Mouse (Mus musculus) erythroid progenitor cell, adult 5-6 weeks (primary cell): ENCODE results near the gene Tmem39a. TPM values are rescaled to one million over a fixed set of nuclear protein-coding genes. Genes with fewer than 3 reads are reported as not detected.

Experiments used
- ATAC-seq: replicated peaks from 2 replicates; pipeline ENCODE4 v1.8.0; 2016; ENCODE audit warnings: moderate number of reproducible peaks, mild to moderate bottlenecking, moderate TSS enrichment, inconsistent platforms; ENCODE audit not compliant: poor library complexity, low FRiP score, severe bottlenecking
- total RNA-seq, 2 experiments: library from RNA; stranded (forward) in 1 of 2; stranded (reverse) in 1 of 2; fragments of 150-400 nt in 1 of 2; fragments of 186-747, 209-891 nt in 1 of 2; gene quantifications; 2 replicates each; pipeline versions ENCODE4 v1.2.3 to v1.2.4; 2015 to 2017; ENCODE audit warnings: low replicate concordance in 2 of 2

Tmem39a gene
- total RNA-seq (2015; ENCODE audit: low replicate concordance) (28.5 and 33.9 TPM in 2 replicates), total RNA-seq (2017; ENCODE audit: low replicate concordance) (5.3 and 16.8 TPM in 2 replicates)

- ATAC-seq, result no peak
Observed at GRCm38 (mm10) chr16:38558221-38558748, at the start of gene Tmem39a. Tmem39a (plus strand) TSS chr16:38558698.

GRCm38 (mm10) chr16:38510846-38511245, 47.7 kb upstream of the Tmem39a start:
- ATAC-seq, result no peak

GRCm38 (mm10) chr16:38519140-38519539, 39.4 kb upstream of the Tmem39a start:
- ATAC-seq, result no peak

- no peak for ATAC-seq
Observed at GRCm38 (mm10) chr16:38521211-38521987, 37.1 kb upstream of the Tmem39a start.

GRCm38 (mm10) chr16:38522129-38523084, 36.1 kb upstream of the Tmem39a start, which contains the start of gene Timmdc1:
Timmdc1 (minus strand) TSS chr16:38522663.
- peak; percentile 99 for ATAC-seq

GRCm38 (mm10) chr16:38526264-38526663, 32.2 kb upstream of the Tmem39a start:
- ATAC-seq, result no peak

- peak; percentile 87 for ATAC-seq
Observed at GRCm38 (mm10) chr16:38536544-38537146, 21.9 kb upstream of the Tmem39a start.

- ATAC-seq, result no peak
Observed at GRCm38 (mm10) chr16:38538716-38539380, 19.6 kb upstream of the Tmem39a start.

- no peak for ATAC-seq
Observed at GRCm38 (mm10) chr16:38548000-38548399, 10.5 kb upstream of the Tmem39a start.

GRCm38 (mm10) chr16:38549479-38550396, 8.8 kb upstream of the Tmem39a start, which contains the start of gene Poglut1:
Poglut1 (minus strand) TSS chr16:38550258.
- ATAC-seq, result peak; percentile 85

GRCm38 (mm10) chr16:38555988-38556387, 2.5 kb upstream of the Tmem39a start:
- no peak for ATAC-seq

- peak; percentile 97 for ATAC-seq
Observed at GRCm38 (mm10) chr16:38562131-38562967, 3.9 kb downstream of the Tmem39a start.

- ATAC-seq, result peak; percentile 71
Observed at GRCm38 (mm10) chr16:38562968-38563327, 4.5 kb downstream of the Tmem39a start.

GRCm38 (mm10) chr16:38563516-38563915, 5.0 kb downstream of the Tmem39a start:
- ATAC-seq, result no peak

GRCm38 (mm10) chr16:38568192-38568591, 9.7 kb downstream of the Tmem39a start:
- ATAC-seq, result no peak

GRCm38 (mm10) chr16:38571481-38571880, 13.0 kb downstream of the Tmem39a start:
- ATAC-seq, result no peak

- ATAC-seq, result no peak
Observed at GRCm38 (mm10) chr16:38584761-38585160, 26.3 kb downstream of the Tmem39a start.
